Comparison of ENCODE assay signal across 20 mouse cellular contexts in genomic region chr2:34847702-34848101, GRCm38 (mm10). TPM values are rescaled to one million over a fixed set of nuclear protein-coding genes. Genes with fewer than 3 reads are reported as not detected.
DNase-seq lines count a peak whose midpoint lies in the region; TF ChIP-seq lines count a peak whose summit lies in the region.
"Had no signal": no experiment of that assay in that cellular context is flagged by ENCODE, and none has a peak within 500 bp of the region (broad histone marks: within the 10 kb centered on the region; RNA-seq: fewer than 3 reads in every experiment).

No protein-coding gene starts in this region.

- H3K9ac ChIP-seq in CH12.LX (ENCODE audit: insufficient read depth, low read depth): no peak overlapping the region

- no peaks in the 10 kb centered on the region for H3K79me2 ChIP-seq in CH12.LX (replicated peaks; ENCODE audit: control insufficient read depth, extremely low read depth, insufficient read depth, poor library complexity, severe bottlenecking)

- in situ Hi-C loops in CH12.LX (cut with MboI; ENCODE audit: low pct_ligation_motif_present, low pct_unique_long_range_greater_than_20kb, low sequenced_read_pairs): no loop called here

- TF ChIP-seq EP300 in CH12.LX (IDR thresholded peaks at IDR 0.05; ENCODE audit: low read length): peak; percentile 82

- peaks cover 9% of the 10 kb centered on the region for H3K9me3 ChIP-seq in CH12.LX (replicated peaks; ENCODE audit: low read length)
- H3K9me3 ChIP-seq: G1E had no signal

- no peaks in the 10 kb centered on the region for H3K27me3 ChIP-seq in CH12.LX (replicated peaks)

- H3K4me3 ChIP-seq in CH12.LX (replicated peaks in 1 of 3; ENCODE audit: low read depth in 2 of 3, low read length in 2 of 3, poor library complexity in 1 of 3): no peak overlapping the region

- no peak for TF ChIP-seq POLR2A in CH12.LX (IDR thresholded peaks at IDR 0.05; ENCODE audit: low read depth, low read length)

- no peak overlapping the region for H3K27ac ChIP-seq in CH12.LX (ENCODE audit: insufficient read depth, low read depth)

- peaks cover 0 to 5% of the 10 kb centered on the region in 2 experiments; a peak in 1 of 4 replicates for H3K4me1 ChIP-seq in CH12.LX (ENCODE audit: control insufficient read depth in 1 of 2, insufficient read depth in 2 of 2)

- dilution Hi-C loops in CH12.LX (cut with MboI; ENCODE audit: extremely low pct_ligation_motif_present, extremely low pct_unique_long_range_greater_than_20kb, low sequenced_read_pairs): no loop called here

- H3K4me2 ChIP-seq in CH12.LX (ENCODE audit: insufficient read depth, low read depth, poor library complexity, severe bottlenecking): no peak overlapping the region

- no peak for TF ChIP-seq CTCF in CH12.LX (conservative IDR thresholded peaks at IDR 0.05 in 1 of 2, IDR thresholded peaks at IDR 0.05 in 1 of 2; ENCODE audit: low read depth in 2 of 2, low read length in 2 of 2)

- H3K36me3 ChIP-seq in CH12.LX (replicated peaks in 1 of 2; ENCODE audit: control insufficient read depth in 1 of 2, insufficient read depth in 1 of 2, low read length in 1 of 2): peaks cover 19 to 45% of the 10 kb centered on the region in 2 experiments

- TF ChIP-seq RAD21 in CH12.LX (IDR thresholded peaks at IDR 0.05; ENCODE audit: low read depth, low read length): no peak

- peak; percentile 25 for DNase-seq in CH12.LX (ENCODE audit: extremely low read depth)
- DNase-seq in spleen, adult 12 weeks (ENCODE audit: low spot score): no peak
- DNase-seq: adrenal gland, adult 2 months; adrenal gland, adult 8-10 months; adrenal gland, postnatal 10 days; adrenal gland, postnatal 14 days; adrenal gland, postnatal 25 days; adrenal gland, postnatal 36 days; B cell, adult 2 months; cerebellum, adult 11 months; cerebellum, adult 11-12 months; cerebellum, adult 18-20 months; cerebellum, adult 2 months; cerebellum, adult 8-10 months had no signal

TF ChIP-seq in CH12.LX, 34 proteins besides CTCF, POLR2A, EP300 and RAD21:
- peak; percentile 88 for TF ChIP-seq IRF4 (IDR thresholded peaks at IDR 0.05; ENCODE audit: low read depth, low read length)
- no peak for TF ChIP-seq MAFK (IDR thresholded peaks at IDR 0.05; ENCODE audit: insufficient replicate concordance, low read length)
- TF ChIP-seq JUN (IDR thresholded peaks at IDR 0.05; ENCODE audit: insufficient read depth, low read depth, low read length): peak; percentile 67; the same call in 1 of the 2 replicates
- TF ChIP-seq JUND (conservative IDR thresholded peaks at IDR 0.05; ENCODE audit: low read depth, low read length): peak; percentile 88
- TF ChIP-seq RCOR1 (conservative IDR thresholded peaks at IDR 0.05; ENCODE audit: low read depth, low read length): 0 out of 2 replicates have a peak, but pooled peaks have one; percentile 36

RNA-seq across cellular contexts. Expression of gene Gm34653, which starts 14.9 kb away (rescaled TPM):
- total RNA-seq in CH12.LX (2012; rRNA removed) (not detected in 2 replicates), CH12.LX (2014; rRNA removed) (not detected in 2 replicates)
- not detected in 2 replicates for polyA plus RNA-seq in CH12.LX (2012; ENCODE audit: insufficient read length, low read depth)
- total RNA-seq: adrenal gland, adult 18-20 months; adrenal gland, adult 2 months; adrenal gland, postnatal 10 days; adrenal gland, postnatal 14 days; adrenal gland, postnatal 25 days; adrenal gland, postnatal 36 days had no signal
- polyA plus RNA-seq: activated CD4-positive, CD25-positive, alpha-beta regulatory T cell, adult 4 months; adrenal gland, adult 2 months; brain, embryonic 14.5 days; CD4-positive, CD25-positive, alpha-beta regulatory T cell, adult 4 months; cerebellum, adult 2 months; G1E had no signal

RNA-seq across cellular contexts. Expression of gene Fbxw2, which starts 21.6 kb away (rescaled TPM):
- total RNA-seq in CH12.LX (2012; rRNA removed) (36.7 and 42.9 TPM in 2 replicates), CH12.LX (2014; rRNA removed) (67.8 and 76.4 TPM in 2 replicates)
- 61.2 and 62.4 TPM in 2 replicates for polyA plus RNA-seq in CH12.LX (2012; ENCODE audit: insufficient read length, low read depth)

RNA-seq across cellular contexts. Expression of gene Cutal, which starts 26.5 kb away (rescaled TPM):
- total RNA-seq in CH12.LX (2012; rRNA removed): not detected in 2 replicates
- not detected in 2 replicates for total RNA-seq in CH12.LX (2014; rRNA removed)
- not detected in 2 replicates for polyA plus RNA-seq in CH12.LX (2012; ENCODE audit: insufficient read length, low read depth)
- total RNA-seq: G1E, MEL had no signal
- polyA plus RNA-seq: activated CD4-positive, CD25-positive, alpha-beta regulatory T cell, adult 4 months; CD4-positive, CD25-positive, alpha-beta regulatory T cell, adult 4 months; G1E had no signal

RNA-seq across cellular contexts. Expression of gene Psmd5, which starts 27.1 kb away (rescaled TPM):
- total RNA-seq in CH12.LX (2012; rRNA removed) (27.9 and 43.8 TPM in 2 replicates), CH12.LX (2014; rRNA removed) (81.2 and 120 TPM in 2 replicates)
- 81.9 and 91.2 TPM in 2 replicates for polyA plus RNA-seq in CH12.LX (2012; ENCODE audit: insufficient read length, low read depth)

RNA-seq across cellular contexts. Expression of gene Rabepk, which starts 48.0 kb away (rescaled TPM):
- total RNA-seq in CH12.LX (2012; rRNA removed) (80.4 and 88.4 TPM in 2 replicates), CH12.LX (2014; rRNA removed) (61.2 and 68.8 TPM in 2 replicates)
- 62.1 and 64.1 TPM in 2 replicates for polyA plus RNA-seq in CH12.LX (2012; ENCODE audit: insufficient read length, low read depth)
